Mouse (Mus musculus) lung, postnatal 0 days (tissue): Measurements from ENCODE around the gene Phlpp1.

ENCODE experiments used
- CTCF ChIP-seq: IDR thresholded peaks from 2 replicates; pipeline ENCODE4 v1.5.1; 2016; ENCODE audit warnings: antibody characterized with exemption, mild to moderate bottlenecking
- EP300 ChIP-seq: IDR thresholded peaks from 2 replicates; pipeline ENCODE4 v1.6.1; 2016; ENCODE audit warnings: antibody characterized with exemption, mild to moderate bottlenecking, control low read depth

DNA sequence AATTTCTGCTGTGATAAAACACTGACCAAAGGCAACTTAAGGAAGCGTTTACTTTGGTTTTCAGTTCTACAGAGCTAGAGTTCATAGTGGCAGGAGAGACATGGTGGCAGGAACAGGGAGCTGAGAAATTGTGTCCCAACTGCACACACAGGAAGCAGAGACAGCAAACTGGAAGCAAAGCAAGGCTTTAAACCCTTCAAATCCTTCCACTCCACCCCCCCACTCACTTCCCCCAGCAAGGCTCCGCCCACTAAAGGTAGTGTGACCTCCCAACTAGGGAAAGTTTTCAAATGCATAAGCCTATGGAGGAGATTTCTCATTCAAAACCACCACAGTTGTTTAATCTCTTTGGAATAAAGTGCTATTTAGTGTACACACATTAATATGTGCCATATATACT, 32.9 kb upstream of the Phlpp1 start:
- no peak for TF ChIP-seq EP300
- no peak for TF ChIP-seq CTCF
